ENCODE assay signal across 24 mouse cellular contexts in the genomic region with DNA sequence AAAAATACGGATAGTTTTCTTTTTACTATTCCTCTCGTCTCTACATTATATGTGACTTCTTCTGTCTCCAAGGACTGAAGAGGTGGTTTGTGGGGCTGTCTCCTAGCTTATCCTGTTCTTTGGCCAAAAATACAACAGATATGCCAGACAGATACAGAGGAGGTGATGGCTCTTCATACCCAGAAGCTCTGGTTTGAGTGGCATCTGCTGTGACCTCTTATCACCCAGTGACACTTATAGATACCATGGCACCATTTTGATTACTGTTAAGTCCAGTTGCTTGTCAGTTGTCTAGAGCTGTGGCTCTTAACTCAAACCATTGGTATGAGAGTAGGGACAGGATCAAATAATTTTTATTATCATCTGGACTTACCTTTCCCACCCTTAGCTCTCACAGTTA.
"Had no signal": no experiment of that assay in that cellular context is flagged by ENCODE, and none has a peak within 500 bp of the region (broad histone marks: within the 10 kb centered on the region; RNA-seq: fewer than 3 reads in every experiment).

No protein-coding gene starts in this region.

- H3K27me3 ChIP-seq: heart, embryonic 13.5 days; heart, embryonic 15.5 days; intestine, embryonic 15.5 days; limb, embryonic 12.5 days had no signal

- ATAC-seq: hindbrain, embryonic 16.5 days; inflammation-experienced regulatory T-cells, adult 6 months; intestine, embryonic 15.5 days; intestine, postnatal 0 days had no signal

- H3K36me3 ChIP-seq: heart, embryonic 13.5 days; heart, embryonic 15.5 days; hindbrain, embryonic 10.5 days; hindbrain, embryonic 12.5 days; intestine, embryonic 15.5 days; limb, embryonic 10.5 days; limb, embryonic 12.5 days had no signal

- DNase-seq: gastrocnemius, postnatal 14 days; gastrocnemius, postnatal 36 days; heart, adult 2 months; heart, postnatal 14 days; heart, postnatal 4 days; kidney, adult 18-20 months; kidney, adult 8-10 months; kidney, postnatal 10 days; kidney, postnatal 25 days; kidney, postnatal 4 days had no signal

- H3K4me3 ChIP-seq: heart, adult 2 months; heart, embryonic 13.5 days; heart, embryonic 15.5 days; hindbrain, embryonic 10.5 days; hindbrain, embryonic 12.5 days; intestine, embryonic 15.5 days; layer of hippocampus, adult 2 months; left cerebral cortex, adult 2 months; limb, embryonic 10.5 days; limb, embryonic 12.5 days had no signal

- H3K4me1 ChIP-seq: heart, embryonic 15.5 days; hindbrain, embryonic 10.5 days; hindbrain, embryonic 12.5 days; intestine, embryonic 15.5 days; limb, embryonic 12.5 days had no signal

- H3K4me2 ChIP-seq: heart, embryonic 11.5 days; heart, embryonic 13.5 days; heart, embryonic 15.5 days; hindbrain, embryonic 12.5 days; hindbrain, embryonic 14.5 days; intestine, embryonic 15.5 days; limb, embryonic 12.5 days had no signal

- H3K27ac ChIP-seq: heart, adult 2 months; heart, embryonic 13.5 days; heart, embryonic 15.5 days; hindbrain, embryonic 10.5 days; hindbrain, embryonic 12.5 days; hindbrain, embryonic 14.5 days; intestine, embryonic 15.5 days; layer of hippocampus, adult 2 months; left cerebral cortex, adult 2 months; limb, embryonic 10.5 days; limb, embryonic 12.5 days had no signal

- H3K9me3 ChIP-seq: heart, embryonic 13.5 days; heart, embryonic 15.5 days; hindbrain, embryonic 10.5 days; hindbrain, embryonic 12.5 days; intestine, embryonic 15.5 days; limb, embryonic 10.5 days; limb, embryonic 12.5 days had no signal

- H3K9ac ChIP-seq: heart, embryonic 13.5 days; heart, embryonic 15.5 days; hindbrain, embryonic 12.5 days; hindbrain, embryonic 14.5 days; intestine, embryonic 15.5 days; limb, embryonic 12.5 days had no signal
